Mouse (Mus musculus) olfactory bulb, adult 2 months (tissue): ENCODE data around the gene Fyn.

Source experiments
- CTCF ChIP-seq: fragments of 200-500 bp; IDR thresholded peaks from 2 replicates; pipeline ENCODE4 v1.5.1; 2012; ENCODE audit warnings: low read depth, mild to moderate bottlenecking, low read length, moderate library complexity; ENCODE audit not compliant: insufficient read depth
- POLR2A ChIP-seq: fragments of 200-500 bp; IDR thresholded peaks from 2 replicates; pipeline ENCODE4 v1.6.1; 2012; ENCODE audit warnings: mild to moderate bottlenecking, low read depth, low read length, moderate library complexity; ENCODE audit not compliant: insufficient read depth

GRCm38 (mm10) chr10:39613973-39614372, 245.3 kb downstream of the Fyn start:
- no peak for TF ChIP-seq POLR2A
- TF ChIP-seq CTCF, result no peak
